Mouse (Mus musculus): ENCODE measurements around the gene Tuba3b. TPM values are rescaled to one million over a fixed set of nuclear protein-coding genes. Genes with fewer than 3 reads are reported as not detected.

The Tuba3b gene
- polyA plus RNA-seq, 1 experiment from 2014 or later: not detected

Other genes starting within 250 kb of the Tuba3b start
- gene Lmntd1, start 1.4 kb upstream of the Tuba3b start, polyA plus RNA-seq (2015; fragmentation: Nextera tagmentation; extraction: Ambion mirVana): 0.98 and 1.2 TPM in 2 replicates
- gene Rassf8, start 131.0 kb downstream of the Tuba3b start, polyA plus RNA-seq (2015; fragmentation: Nextera tagmentation; extraction: Ambion mirVana): 4.8 and 5.8 TPM in 2 replicates
- gene Bhlhe41, start 249.8 kb downstream of the Tuba3b start, polyA plus RNA-seq (2015; fragmentation: Nextera tagmentation; extraction: Ambion mirVana): 3.2 and 3.3 TPM in 2 replicates

Measured in neural tube, embryonic 13.5 days (tissue).